In the genomic region with DNA sequence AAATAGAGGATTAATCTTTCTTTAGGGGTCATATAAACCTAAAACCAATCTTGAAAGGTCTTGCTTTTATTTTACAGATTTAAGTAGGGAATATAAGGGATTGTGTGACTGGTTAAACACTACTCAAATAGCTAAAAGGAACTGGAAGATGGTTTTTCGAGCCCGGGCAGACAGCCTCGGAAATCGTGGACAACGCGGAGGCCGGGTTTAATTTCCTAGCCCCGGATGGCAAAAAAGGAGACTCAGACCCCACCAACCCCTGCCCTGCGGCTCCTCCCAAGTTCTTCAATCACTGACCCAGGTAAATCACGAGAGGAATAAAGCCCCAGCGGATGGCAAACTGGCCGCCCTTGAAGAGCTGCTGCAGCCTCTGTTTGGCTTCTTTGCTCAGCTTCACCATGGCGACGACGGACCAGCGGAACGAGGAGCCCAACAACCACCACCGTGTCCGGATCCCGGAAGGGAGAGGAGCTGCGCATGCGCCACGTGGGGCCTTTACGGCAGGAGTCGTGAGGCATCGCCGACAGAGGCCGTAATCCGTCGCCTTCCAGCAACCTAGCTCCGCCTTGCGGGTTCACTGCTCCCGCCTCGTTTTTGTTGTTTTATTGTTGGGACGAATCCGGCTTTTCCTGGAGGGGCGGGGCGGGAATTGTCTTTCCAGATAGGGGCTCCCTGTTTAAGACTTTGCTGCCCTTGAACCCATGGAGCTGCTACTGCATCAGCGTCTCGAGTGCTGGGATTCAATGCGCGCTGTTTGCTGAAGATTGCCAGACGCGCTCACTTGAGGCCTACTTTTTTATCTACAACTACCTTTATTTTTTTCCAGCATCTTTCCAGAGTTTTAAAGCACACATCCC, we compare ENCODE assay signal across 8 mouse cellular contexts. TPM values are rescaled to one million over a fixed set of nuclear protein-coding genes. Genes with fewer than 3 reads are reported as not detected.
DNase-seq lines count a peak whose midpoint lies in the region; ATAC-seq lines count a peak whose summit lies in the region.

Gene Tomm7, minus strand, starts transcription at position 488 of the 857 bp plus-strand sequence.

- WGBS in intestine, embryonic 14.5 days, result 0% methylated on average over 44 of the region's 44 CpGs

- H3K27me3 ChIP-seq in intestine, embryonic 14.5 days (replicated peaks; ENCODE audit: control insufficient read depth, insufficient read depth, low read length), result no peaks in the 10 kb centered on the region

- intact Hi-C loops in left cerebral cortex, postnatal 14 days (cut with DNase I), result no loop called here

- ATAC-seq in intestine, embryonic 14.5 days (replicated peaks; ENCODE audit: low FRiP score, low TSS enrichment, low read depth), result peak; percentile 94

- DNase-seq in adrenal gland, adult 18-20 months (ENCODE audit: low spot score in 2 of 2), result peak; percentile 93 to 95
- peak; percentile 98 for DNase-seq in embryo, embryonic 11 days
- DNase-seq in gastrocnemius, postnatal 25 days, result peak; percentile 96
- DNase-seq in intestine, embryonic 14.5 days (ENCODE audit: low spot score), result peak; percentile 92
- DNase-seq in left cerebral cortex, postnatal 14 days (ENCODE audit: low spot score in 2 of 2), result peak; percentile 96 to 98
- peak; percentile 99 for DNase-seq in mesoderm, embryonic 11.5 days (ENCODE audit: low read depth, low spot score)
- DNase-seq in right cerebral cortex, postnatal 36 days (ENCODE audit: low spot score in 2 of 2), result peak; percentile 95 to 96
- DNase-seq in yolk sac, embryonic 10.5 days (ENCODE audit: low spot score), result peak; percentile 96

- peak within 1 kb of the TSS; percentile 86 for H3K9ac ChIP-seq in intestine, embryonic 14.5 days (ENCODE audit: low read length)

- peak within 1 kb of the TSS; percentile 79 for H3K27ac ChIP-seq in intestine, embryonic 14.5 days (ENCODE audit: low read depth)

- peaks cover 18% of the 10 kb centered on the region for H3K36me3 ChIP-seq in intestine, embryonic 14.5 days (ENCODE audit: control insufficient read depth, insufficient read depth, low read length)

- H3K9me3 ChIP-seq in intestine, embryonic 14.5 days (ENCODE audit: control insufficient read depth, low read length), result no peaks in the 10 kb centered on the region

- H3K4me1 ChIP-seq in intestine, embryonic 14.5 days (replicated peaks; ENCODE audit: control insufficient read depth, insufficient read depth, low read length), result peaks cover 16% of the 10 kb centered on the region

- H3K4me2 ChIP-seq in intestine, embryonic 14.5 days (ENCODE audit: low read length), result peak within 1 kb of the TSS; percentile 92

- H3K4me3 ChIP-seq in intestine, embryonic 14.5 days (ENCODE audit: low read depth, low read length), result peak within 1 kb of the TSS; percentile 84

RNA-seq across cellular contexts. Expression of gene Tomm7, which starts in this region (rescaled TPM):
- 100 to 1,000 TPM; 119 to 133 TPM for total RNA-seq in adrenal gland, adult 18-20 months (2021)
- 10 to 100 TPM; 54.4 to 58.1 TPM for total RNA-seq in gastrocnemius, postnatal 25 days (2021)
- polyA plus RNA-seq in intestine, embryonic 14.5 days (2014; fragmentation: Nextera tagmentation; extraction: Ambion mirVana), result 141 and 152 TPM in 2 replicates
- total RNA-seq in left cerebral cortex, postnatal 14 days (2021), result 10 to 100 TPM; 78.2 to 85.0 TPM

Comparison
In these comparisons a context has a peak if more than half of its experiments do, and no peak if none do; other contexts are left out.
1. Peak in every context shown above with its lines: DNase-seq, ATAC-seq, H3K4me3 ChIP-seq and H3K27ac ChIP-seq.